Mouse (Mus musculus) CH12.LX (cell line): ENCODE measurements around the gene Grm8.

Experiments
- CTCF ChIP-seq, 2 experiments: IDR thresholded peaks in 1 of 2; conservative IDR thresholded peaks in 1 of 2; 2 replicates each; pipeline ENCODE4 v1.5.1; 2011 to 2012; ENCODE audit warnings: low read depth in 2 of 2, low read length in 2 of 2, improper control_type of control experiment in 1 of 2, inconsistent platforms in 1 of 2, mild to moderate bottlenecking in 1 of 2, moderate library complexity in 1 of 2
- EP300 ChIP-seq: IDR thresholded peaks from 2 replicates; pipeline ENCODE4 v1.6.1; 2011; ENCODE audit warnings: low read length, improper control_type of control experiment
- MAFK ChIP-seq: IDR thresholded peaks from 2 replicates; pipeline ENCODE4 v1.6.1; 2011; ENCODE audit warnings: low read length, improper control_type of control experiment; ENCODE audit not compliant: insufficient replicate concordance
- MAZ ChIP-seq: IDR thresholded peaks from 2 replicates; pipeline ENCODE4 v1.6.1; 2012; ENCODE audit warnings: low read depth, mild to moderate bottlenecking, inconsistent platforms, low read length, improper control_type of control experiment, moderate library complexity
- MEF2A ChIP-seq: IDR thresholded peaks from 2 replicates; pipeline ENCODE4 v1.6.1; 2014; ENCODE audit warnings: low read depth, mild to moderate bottlenecking, inconsistent platforms, low read length, improper control_type of control experiment, borderline replicate concordance
- POLR2A ChIP-seq: IDR thresholded peaks from 2 replicates; pipeline ENCODE4 v1.6.1; 2011; ENCODE audit warnings: low read depth, mild to moderate bottlenecking, improper control_type of control experiment, low read length
- POLR2AphosphoS2 ChIP-seq: IDR thresholded peaks from 2 replicates; pipeline ENCODE4 v1.6.1; 2011; ENCODE audit warnings: low read depth, low read length, improper control_type of control experiment
- TBP ChIP-seq: conservative IDR thresholded peaks from 2 replicates; pipeline ENCODE4 v1.6.1; 2011; ENCODE audit warnings: low read depth, low read length, improper control_type of control experiment
- TCF12 ChIP-seq: IDR thresholded peaks from 2 replicates; pipeline ENCODE4 v1.6.1; 2014; ENCODE audit warnings: low read depth, mild to moderate bottlenecking, inconsistent platforms, low read length, improper control_type of control experiment
- USF1 ChIP-seq: IDR thresholded peaks from 2 replicates; pipeline ENCODE4 v1.6.1; 2014; ENCODE audit warnings: low read depth, mild to moderate bottlenecking, inconsistent platforms, low read length, improper control_type of control experiment
- ZC3H11A ChIP-seq: IDR thresholded peaks from 2 replicates; pipeline ENCODE4 v1.6.1; 2012; ENCODE audit warnings: low read depth, mild to moderate bottlenecking, inconsistent platforms, low read length, improper control_type of control experiment
- ZKSCAN1 ChIP-seq: IDR thresholded peaks from 2 replicates; pipeline ENCODE4 v1.6.1; 2012; ENCODE audit warnings: low read depth, inconsistent platforms, low read length, improper control_type of control experiment, borderline replicate concordance

DNA sequence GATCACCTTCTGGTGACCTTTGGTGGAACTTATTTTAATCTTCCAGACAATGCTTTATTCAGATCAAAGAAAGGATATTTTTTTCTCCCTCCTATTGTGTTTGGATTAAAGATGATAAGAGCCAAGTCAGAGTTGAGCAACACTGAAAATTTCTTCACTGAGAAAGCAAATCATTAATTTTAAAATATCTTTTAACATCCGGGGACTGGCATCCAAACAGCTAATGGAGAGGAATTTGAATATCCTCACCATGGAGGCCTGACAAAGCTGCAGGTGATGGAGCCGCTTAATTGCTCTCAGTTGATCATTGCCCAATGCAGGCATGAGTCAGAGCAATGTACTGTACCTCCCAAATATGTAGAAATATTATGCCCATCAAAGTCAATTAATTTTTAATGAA is 83.0 kb downstream of the Grm8 start:
- TF ChIP-seq ZC3H11A = no peak
- TF ChIP-seq ZKSCAN1 = no peak
- no peak for TF ChIP-seq TBP
- no peak for TF ChIP-seq CTCF (conservative IDR thresholded peaks at IDR 0.05 in 1 of 2, IDR thresholded peaks at IDR 0.05 in 1 of 2; ENCODE audit: low read depth in 2 of 2, low read length in 2 of 2)
- no peak for TF ChIP-seq MEF2A
- no peak for TF ChIP-seq POLR2AphosphoS2
- TF ChIP-seq POLR2A = no peak
- TF ChIP-seq EP300 = no peak
- no peak for TF ChIP-seq MAZ
- TF ChIP-seq MAFK = no peak
- no peak for TF ChIP-seq TCF12
- no peak for TF ChIP-seq USF1
